Mouse (Mus musculus) urinary bladder, adult 2 months (tissue): Measurements from ENCODE around the gene Nfia. TPM values are rescaled to one million over a fixed set of nuclear protein-coding genes. Genes with fewer than 3 reads are reported as not detected.

Source experiments
- DNase-seq: peaks from one replicate; pipeline ENCODE4 v3.0.0; 2022; ENCODE audit warnings: low spot score
- polyA plus RNA-seq: library from polyadenylated mRNA; depleted of rRNA; stranded (reverse); fragments of >200 nt; gene quantifications from 2 replicates; pipeline ENCODE4 v1.2.3, GENCODE M21; 2012

Nfia gene
- polyA plus RNA-seq, 1 experiment = 19.6 TPM

DNA sequence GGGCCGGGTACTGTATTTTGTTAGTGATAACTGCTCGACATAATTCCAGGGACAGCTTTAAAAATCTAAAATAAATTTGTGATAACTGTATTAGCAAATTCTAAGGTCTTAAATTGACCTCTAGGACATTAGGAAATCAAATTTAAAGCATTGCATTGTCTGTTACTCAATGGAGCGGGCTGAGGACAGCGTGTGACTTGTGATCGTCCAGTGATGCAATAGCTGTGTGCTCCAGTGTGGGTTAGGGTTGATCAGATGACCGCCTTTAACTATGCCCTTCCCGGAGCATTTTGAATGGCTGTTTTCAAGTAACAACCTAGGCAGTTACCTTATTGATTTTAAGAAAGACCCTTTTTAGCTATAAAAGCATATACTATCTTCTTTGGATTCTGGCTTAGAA, 42.0 kb downstream of the Nfia start:
- no peak for DNase-seq

DNA sequence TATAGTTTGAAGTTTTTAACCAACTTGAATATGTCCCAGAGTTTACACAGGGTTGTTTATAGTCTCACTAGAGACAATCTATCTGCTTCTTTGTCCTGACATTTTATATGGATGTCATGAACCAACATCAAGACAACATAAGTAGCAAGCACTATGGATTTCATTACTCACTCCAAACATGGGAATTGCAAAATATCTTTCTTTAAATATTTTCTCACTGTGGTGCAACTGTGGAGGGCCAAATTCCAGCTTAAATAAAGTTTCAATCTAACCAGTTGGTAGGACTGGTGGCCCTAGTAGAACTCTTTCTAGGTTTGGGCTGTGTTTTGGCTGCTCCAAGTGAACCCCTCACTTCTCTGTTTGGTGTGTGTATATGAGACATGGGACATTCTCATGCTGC, 43.5 kb downstream of the Nfia start:
- no peak for DNase-seq

DNA sequence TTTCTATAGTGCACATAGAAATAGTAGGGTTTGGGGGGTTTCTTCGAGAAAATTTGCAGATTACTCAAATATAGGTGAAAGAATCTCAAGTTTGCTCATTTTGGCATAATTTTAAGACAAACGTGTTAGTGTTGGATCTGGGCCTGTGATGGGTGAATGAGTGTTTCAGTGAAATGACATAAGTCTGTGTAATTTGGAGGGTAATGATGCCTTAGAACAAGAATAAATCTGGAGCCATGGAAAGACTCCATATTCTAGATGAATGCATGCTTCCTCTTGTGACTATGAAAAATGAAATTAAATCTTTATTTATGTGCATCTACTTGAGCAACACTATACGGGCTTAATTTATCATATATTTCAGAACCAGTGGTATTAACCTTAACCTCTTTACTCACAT, 44.2 kb downstream of the Nfia start:
- no peak for DNase-seq

DNA sequence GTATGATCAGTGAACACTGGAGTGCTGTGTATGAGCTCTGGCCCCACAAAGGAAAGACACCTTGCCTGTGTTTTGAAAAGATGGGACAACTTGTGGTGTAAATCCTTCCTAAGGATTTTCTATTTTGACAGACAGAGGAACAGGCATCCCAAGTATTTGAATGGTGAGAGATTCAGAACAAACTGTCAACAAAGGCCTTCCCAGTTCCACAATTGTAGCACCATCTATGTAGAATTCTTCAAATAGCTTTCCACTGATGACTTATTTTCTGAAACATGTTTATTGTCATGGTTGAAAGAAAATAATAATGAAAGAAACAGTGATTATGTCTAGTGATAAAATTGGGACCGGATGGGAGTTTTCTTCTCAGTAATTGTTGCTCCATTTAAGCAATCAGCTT, 45.2 kb downstream of the Nfia start:
- no peak for DNase-seq

DNA sequence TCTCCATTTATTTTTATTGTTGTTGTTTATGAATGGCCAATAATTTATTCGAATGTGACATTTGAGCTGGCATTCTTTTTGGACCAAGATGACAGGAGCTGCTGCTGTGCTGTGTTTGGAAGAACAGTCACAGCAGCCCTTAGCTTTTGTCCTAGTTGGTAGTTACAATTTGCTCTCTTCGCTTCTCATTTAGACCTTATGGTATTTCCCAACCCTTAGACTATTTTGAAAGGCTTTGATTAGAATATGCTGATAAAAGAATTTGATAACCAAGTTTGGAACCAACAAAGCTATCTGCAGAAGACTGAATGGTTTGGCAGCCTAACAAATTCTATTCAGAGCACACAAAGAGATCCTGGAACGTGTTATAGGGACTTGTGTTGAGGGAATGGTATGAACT, 46.0 kb downstream of the Nfia start:
- DNase-seq = no peak

DNA sequence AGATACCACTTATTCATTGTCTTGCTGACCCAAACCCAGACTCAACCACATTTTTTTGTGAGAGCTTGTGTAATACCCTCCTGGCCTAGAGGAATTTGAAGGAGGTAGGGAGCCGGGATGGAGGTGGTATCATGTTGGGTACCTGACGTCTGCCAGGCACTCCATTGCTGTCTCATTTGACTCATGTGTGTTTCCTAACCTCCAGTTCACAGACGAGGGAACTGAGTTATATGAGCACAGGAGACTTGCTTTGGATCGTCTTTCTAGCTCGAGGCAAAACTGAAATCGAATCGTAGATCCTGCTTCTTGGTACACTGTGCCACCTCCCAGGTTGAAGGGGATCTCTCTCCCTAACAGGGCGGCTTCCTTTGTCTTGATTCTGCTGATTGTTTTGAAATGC, 46.6 kb downstream of the Nfia start:
- no peak for DNase-seq

DNA sequence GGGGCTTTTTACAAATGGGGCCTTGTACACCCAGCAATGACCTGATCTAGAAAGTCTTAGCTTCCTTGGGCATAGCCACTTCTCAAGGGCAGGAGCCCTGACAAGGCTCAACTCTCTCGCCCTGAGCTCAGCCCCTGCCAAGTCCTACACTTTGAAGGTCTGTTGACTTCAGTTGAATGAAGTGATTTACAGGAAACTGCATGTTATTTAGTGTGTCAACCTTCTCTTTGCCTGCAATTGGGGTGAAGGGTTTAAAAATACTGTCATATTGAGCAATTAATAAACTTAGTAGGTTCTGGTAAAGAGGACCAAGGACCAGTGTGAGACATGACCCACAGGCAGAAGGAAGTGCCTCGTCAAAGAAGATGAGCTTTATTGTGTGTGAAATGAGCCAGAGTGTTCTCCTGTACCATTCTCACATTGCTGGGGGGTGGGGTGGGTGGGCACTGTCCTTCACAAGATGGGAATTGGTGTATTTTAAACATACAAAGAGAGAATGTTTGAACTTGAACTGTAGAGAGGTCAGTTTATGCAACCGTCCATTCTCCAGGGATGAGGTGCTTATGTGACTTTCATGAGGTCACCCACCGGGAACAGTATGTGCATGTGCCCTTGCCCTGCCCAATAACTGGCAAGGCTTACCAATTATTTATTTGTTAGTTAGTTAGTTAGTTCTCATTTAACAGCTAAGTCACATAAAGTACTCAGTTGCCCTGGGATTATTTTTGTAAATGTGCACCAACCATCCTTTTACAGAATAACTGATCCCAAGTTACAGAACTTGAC, 48.1 kb downstream of the Nfia start:
- no peak for DNase-seq

DNA sequence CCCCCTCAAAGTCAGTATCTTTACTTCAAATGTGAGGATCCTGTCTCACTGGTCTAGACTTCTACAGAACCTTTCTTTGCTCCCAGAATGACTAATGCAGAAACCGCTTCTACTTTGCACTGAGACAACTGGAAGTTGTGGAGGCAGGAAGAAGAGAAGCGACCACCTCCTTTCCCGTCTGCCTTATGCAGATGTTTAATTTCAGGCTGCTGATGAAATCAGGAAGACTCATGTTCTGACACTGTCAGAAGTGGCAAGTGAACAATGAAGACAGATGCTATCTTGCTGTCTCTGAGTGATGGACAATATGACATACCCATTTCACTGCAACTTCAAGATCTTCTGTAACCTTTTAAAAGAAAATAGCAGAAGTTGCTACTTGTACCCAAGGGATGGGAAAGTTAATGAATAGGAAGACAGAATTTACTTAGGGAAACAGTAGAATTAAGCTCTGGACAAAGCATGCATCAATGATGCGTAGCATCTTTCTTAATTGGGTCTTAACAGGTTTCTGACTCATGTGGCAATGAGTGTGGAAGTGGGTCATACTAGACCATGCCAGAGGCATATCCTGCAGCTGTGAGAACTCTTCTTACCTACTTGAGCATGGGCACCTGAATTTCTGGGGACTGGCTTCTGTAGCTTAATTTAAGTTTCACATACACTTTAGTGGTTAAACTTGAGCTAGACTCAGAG, 49.2 kb downstream of the Nfia start:
- DNase-seq = no peak

DNA sequence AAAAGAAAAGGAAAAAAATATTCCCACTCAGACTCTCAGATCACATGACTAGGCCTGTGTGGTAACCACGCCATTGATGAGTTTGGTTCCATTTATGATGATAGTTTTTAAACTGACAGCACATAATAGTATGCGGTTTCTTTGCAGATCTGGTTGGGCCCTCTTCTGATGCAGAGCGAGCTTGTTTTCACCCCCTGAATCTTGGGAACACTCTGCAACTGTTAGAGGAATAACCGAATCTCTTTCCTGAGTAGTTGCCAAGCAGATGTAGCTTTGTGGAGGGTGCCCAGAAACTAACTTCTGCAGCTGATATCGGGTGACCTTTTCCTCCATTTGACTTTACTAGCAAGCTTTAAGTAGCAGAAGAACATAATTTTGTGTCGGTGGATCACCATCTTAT, 51.0 kb downstream of the Nfia start:
- DNase-seq = no peak

DNA sequence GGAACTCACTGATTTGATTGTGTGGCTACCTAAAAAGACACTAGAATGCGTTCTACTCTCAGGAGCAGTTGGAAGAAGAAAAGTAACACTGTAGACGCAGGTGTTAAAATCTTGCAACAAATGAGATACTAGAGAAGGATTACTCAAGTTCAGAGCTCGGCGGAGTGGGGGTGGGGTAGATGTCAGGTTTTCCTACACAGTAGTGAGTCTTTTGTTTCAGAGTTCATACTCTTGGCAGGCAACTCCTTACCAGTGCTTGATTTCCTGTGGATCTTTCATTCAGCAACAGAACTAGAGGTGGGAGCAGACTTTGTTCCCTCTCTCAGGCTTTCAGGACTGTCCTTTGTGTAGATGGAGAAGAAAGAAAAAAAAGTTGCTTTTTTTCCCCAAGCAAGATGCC, 51.9 kb downstream of the Nfia start:
- DNase-seq = no peak

DNA sequence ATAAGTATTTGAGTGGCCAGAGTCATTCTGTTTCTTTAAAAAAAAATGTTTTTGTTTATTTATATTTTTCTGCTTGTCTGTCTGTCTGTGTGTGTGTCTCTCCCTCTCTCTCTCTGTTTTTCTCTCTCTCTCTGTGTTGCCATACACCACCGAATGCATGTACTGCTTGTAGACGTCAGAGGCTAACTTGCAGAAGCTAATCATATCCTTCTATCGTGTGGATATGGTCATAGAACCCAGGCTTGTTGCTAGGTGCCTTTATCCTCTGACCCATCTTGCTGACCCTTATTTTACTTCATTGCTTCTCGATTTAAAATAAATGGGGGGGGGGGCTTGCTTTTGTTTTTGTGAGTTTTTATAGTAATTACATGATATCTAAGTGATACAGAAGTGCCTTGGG, 52.9 kb downstream of the Nfia start:
- no peak for DNase-seq

DNA sequence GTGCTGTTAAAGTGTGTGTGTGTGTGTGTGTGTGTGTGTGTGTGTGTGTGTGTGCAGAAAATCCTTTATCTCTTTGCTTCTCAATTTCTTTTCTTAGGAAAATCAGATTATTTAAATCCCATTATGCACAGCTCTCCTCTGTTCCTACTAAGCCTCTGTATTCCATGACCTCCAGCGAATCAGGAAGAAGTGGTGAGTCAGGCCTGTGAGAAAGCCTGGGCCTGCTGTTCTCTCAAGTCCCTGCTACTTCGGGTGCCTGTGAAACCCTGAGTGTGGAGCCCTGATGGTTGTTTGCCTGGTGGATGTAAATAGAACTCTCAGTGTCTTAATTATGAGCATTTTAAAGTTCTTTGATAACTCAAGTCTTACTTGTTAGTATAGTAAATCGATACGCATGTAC, 53.3 kb downstream of the Nfia start:
- DNase-seq = no peak

DNA sequence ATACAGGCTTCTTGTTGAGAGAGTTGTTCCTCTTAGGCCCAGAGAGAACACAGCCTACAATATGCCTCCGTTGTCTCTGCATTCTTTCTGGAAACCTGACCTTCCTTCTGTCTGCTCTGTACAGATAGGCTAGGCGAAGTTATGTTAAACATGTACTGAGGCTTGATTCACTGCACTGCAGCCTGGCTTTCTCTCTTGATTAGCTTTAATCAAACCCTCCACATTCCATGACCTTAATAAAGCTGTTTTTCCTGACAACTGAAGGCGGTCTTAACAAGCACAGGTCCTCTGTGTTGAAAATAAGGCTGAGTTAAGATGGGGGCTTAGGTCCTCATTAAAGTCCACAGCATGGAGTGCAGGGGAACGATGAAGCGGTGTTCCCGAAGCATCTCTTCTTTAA, 54.6 kb downstream of the Nfia start:
- no peak for DNase-seq

DNA sequence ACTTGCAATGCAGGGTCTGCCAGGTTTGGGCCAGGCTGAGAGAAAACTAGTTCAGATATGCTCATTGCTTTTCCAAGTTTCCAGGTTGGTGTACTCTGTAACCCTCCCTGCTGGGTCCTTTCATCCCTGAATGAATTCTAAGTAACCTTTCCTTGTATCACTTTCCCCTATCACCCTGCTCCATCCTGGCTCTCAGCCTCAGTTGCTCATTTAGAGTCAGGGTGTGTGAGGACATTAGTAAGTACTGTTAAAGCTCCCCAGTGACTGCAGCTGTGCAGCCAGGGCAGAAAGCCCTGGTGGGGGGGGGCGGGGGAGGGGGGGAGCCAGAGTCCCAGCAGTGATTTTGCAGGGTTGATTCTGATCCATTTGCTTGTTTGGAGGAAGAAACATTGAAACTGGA, 56.0 kb downstream of the Nfia start:
- DNase-seq = no peak

DNA sequence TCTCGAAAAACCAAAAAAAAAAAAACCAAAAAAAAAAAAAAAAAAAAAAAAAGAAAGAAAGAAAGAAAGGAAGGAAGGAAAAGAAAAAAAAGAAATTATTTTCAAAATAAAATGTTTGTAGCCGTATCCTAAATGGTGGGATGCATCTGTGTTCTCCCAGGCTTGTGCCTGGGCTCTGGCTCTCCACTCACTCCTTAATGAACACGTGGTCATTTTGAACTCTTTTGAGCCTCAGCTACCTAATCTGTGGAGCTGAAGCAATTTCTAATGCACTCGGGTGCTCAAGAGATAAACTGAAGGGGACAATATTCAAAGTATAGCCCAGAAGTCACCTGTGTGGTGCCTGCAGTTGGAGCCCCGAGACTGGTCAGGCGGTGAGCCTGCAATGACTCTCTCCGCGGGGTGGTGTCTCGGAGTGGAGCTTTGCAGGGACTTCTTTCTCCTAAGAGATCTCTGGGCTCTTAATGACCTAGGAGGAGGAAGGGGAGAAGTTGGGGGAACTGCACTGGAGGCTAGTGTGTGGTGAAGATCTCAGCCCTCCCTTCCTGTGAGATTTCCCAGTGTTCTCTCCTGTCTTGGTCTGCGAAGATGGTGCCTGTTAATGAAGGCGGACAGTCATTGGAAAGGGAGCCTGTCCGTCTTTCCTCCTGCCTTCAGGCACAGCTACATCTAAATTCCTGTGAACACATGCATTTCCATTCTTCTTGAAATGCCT, 57.0 kb downstream of the Nfia start:
- DNase-seq = no peak

DNA sequence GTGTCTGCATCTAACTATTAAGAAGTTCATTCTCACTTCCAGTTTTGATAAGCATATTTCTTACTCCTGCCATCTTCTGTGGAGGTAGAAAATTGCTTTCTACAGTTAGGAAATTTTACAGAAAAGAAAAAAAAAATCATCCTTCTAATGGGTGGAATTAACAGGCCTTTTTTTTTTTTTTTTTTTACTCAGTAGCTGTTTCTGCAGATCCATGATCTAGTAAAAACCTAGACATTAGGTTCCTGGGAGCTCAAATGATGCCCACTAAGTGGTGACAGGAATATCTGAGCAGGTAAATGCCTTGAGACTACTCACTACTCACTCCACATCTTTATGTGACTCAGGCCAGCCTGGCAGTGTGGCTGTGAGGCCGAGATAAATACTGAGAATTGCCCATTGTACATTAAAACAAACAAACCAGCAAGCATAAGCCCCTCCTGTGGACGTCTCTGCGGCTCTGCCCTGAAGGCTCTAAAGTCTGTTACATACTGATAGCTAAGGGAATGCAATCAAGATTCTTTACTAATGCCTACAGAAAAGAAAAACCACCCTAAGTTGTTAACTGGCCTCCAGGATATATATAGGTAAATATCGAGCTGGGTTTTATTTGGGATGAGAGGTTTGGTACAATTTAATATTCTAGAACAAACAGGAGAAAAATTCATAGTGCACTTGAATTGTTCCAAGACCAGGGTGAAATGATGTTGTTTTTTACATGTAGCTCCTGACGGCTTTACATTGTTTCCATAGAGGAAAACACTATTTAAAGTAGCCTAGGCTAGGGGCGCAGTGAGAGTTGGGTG, 57.7 kb downstream of the Nfia start:
- no peak for DNase-seq

DNA sequence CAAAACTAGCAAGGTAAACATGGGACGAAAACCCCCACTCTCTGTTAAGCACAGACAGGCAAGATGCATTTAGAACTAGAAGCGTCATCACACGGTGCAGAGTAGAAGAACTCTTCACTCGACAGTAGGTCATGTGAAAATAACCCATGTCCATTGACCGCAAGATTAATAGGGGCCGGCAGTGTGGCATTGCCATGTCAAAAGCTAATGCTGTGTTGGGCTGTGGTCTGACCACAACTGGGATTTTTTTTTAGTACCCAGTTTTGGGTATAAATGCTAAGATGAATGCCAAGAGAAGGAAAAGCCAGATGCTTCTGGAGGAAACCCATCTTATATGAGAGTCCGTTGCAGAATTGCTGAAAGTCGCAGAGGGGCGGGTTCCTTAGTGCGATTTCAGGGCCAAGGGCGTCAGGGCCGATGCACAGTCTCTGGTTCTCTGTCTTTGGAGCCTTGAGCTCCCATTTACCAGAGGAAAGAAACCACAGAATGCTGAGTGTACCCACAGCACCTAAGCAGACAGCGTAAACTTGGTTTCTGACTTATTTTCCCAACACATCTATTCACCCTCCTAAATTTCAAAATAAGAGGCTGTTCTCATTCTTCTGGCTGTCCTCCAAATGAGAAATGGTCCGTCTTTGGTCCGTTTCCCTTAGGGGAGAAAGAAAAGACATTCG, 58.5 kb downstream of the Nfia start:
- no peak for DNase-seq

DNA sequence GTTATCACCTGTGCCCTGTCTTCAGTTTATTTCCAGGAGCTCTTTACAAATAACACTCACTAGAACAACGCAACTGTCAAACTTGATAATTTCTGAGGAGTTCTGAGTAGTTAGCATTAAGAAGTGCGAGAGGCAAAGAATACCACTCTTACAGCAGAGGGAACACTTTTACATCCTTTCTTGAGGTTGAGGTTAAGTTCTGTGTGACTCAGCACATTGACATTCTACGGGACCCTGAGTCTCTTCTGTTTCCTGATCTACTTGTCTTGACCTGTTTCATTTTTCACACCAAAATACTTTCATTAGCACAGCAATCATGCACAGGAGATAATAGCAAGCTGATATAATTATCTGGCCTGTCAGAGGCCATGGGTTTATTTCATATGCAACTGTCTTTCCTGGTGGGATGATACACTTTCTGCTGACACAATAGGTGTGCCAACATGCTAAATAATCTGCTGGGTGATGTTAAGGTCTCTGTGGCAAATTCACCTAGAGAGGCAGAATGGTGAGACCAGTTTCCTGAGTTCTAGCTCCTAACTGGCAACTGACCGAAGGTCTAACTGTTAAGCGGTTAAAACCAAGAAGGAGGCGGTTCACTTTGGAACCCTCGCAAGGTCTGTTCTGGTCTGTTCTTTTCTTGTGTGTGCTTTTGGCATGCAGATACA, 59.2 kb downstream of the Nfia start:
- no peak for DNase-seq

DNA sequence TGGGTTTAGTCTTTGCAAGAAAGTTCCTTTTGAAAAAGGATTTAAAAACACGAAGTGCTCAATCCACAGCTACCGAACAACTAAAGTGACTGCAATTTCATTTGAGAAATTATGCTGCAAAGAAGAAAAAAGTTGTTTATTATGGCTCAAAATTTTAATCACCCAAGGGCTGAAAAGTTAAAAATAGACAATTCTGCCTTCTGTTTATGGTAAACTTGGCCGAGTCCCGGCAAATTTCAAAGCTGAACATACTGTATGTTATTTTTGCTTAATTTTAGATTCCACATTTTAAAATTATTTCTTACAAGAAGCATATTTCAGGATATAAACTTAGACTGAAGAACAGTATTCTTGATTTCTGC, 59.7 kb downstream of the Nfia start:
- no peak for DNase-seq

DNA sequence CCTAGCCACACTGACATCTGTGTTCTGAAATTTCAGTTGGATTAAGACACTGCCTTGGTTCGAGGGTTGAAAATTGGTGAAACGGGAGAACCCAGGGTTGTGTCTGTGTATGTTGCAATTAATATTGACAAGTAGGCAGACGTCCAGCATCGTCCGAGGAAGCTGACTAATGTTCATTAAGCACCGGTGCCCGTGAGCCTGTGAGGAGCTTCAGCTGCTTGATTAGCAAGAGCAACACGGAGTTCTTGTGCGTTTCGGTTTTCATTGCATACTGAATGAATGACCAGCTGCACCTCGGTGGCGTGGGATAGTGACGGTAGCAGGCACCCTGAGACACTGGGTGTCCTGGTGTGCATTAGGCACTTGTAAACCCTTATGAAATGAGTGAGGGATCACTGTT, 64.3 kb downstream of the Nfia start:
- DNase-seq = no peak

DNA sequence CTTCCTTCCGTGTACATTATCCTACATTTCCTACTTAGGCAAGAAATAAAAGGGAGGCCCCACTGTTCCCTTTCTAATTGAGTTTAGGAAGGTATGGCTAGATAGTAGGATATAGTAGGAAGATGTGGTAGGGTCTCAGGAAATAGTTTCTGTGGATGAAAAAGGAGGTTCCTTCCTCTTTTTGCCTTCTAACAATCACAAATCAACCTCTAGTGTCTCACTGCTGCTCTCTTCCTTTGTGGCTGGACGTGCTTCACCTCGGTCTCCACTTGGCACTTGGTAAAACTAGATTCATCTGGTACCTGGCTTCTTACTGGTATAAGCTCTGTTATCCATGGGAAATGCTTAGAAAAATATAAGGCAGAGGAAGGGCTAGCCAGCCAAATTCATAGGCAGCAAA, 65.2 kb downstream of the Nfia start:
- no peak for DNase-seq
